ENCODE assay signal across 29 mouse cellular contexts in the genomic region with DNA sequence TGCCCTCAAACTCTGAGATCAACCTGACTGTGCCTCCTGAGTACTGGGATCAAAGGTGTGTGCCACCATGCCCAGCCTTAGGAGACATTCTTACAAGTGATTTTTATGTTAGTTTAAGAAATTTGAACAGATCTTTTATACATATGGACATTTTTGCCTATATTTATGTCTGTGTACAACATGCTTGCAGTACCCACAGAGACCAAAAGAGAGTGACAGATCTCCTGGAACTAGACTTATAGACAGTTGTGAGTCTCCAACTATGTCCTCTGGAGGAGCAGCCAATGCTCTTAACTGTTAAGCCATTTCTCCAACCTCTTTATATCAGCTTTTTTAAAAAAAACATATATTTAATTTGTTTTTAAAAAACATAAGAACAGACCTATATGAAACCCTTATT. TPM values are rescaled to one million over a fixed set of nuclear protein-coding genes. Genes with fewer than 3 reads are reported as not detected.
DNase-seq lines count a peak whose midpoint lies in the region; ATAC-seq and TF ChIP-seq lines count a peak whose summit lies in the region.
"Had no signal": no experiment of that assay in that cellular context is flagged by ENCODE, and none has a peak within 500 bp of the region (broad histone marks: within the 10 kb centered on the region; RNA-seq: fewer than 3 reads in every experiment).

No protein-coding gene starts in this region.

- H3K9ac ChIP-seq in hindbrain, postnatal 0 days (replicated peaks; ENCODE audit: low read length): no peak overlapping the region
- no peak overlapping the region for H3K9ac ChIP-seq in liver, postnatal 0 days (replicated peaks)
- H3K9ac ChIP-seq in CH12.LX (ENCODE audit: insufficient read depth, low read depth): no peak overlapping the region
- H3K9ac ChIP-seq: limb, embryonic 15.5 days; lung, embryonic 15.5 days; midbrain, embryonic 15.5 days; neural tube, embryonic 13.5 days; stomach, embryonic 15.5 days had no signal

- TF ChIP-seq CTCF in hindbrain, postnatal 0 days (IDR thresholded peaks at IDR 0.05; ENCODE audit: low read depth): peak; percentile 20; the same call in 1 of the 2 replicates
- TF ChIP-seq CTCF in liver, postnatal 0 days (IDR thresholded peaks at IDR 0.05; ENCODE audit: low read depth): peak; percentile 42
- peak in 1 of 2 experiments; percentile 54; a peak in 2 of 4 replicates for TF ChIP-seq CTCF in CH12.LX (conservative IDR thresholded peaks at IDR 0.05 in 1 of 2, IDR thresholded peaks at IDR 0.05 in 1 of 2; ENCODE audit: low read depth in 2 of 2, low read length in 2 of 2)

- H3K79me2 ChIP-seq in CH12.LX (replicated peaks; ENCODE audit: control insufficient read depth, extremely low read depth, insufficient read depth, poor library complexity, severe bottlenecking): no peaks in the 10 kb centered on the region

- no peaks in the 10 kb centered on the region for H3K27me3 ChIP-seq in hindbrain, postnatal 0 days (ENCODE audit: insufficient read depth, low read length)
- no peaks in the 10 kb centered on the region for H3K27me3 ChIP-seq in hindbrain, embryonic 10.5 days (ENCODE audit: insufficient read depth, poor library complexity, severe bottlenecking)
- no peaks in the 10 kb centered on the region for H3K27me3 ChIP-seq in liver, postnatal 0 days (ENCODE audit: insufficient read depth, low read length)
- H3K27me3 ChIP-seq in CH12.LX (replicated peaks): no peaks in the 10 kb centered on the region
- no peaks in the 10 kb centered on the region for H3K27me3 ChIP-seq in splenic B cell, adult 2 months (ENCODE audit: control insufficient read depth, insufficient read depth, low read length, poor library complexity, severe bottlenecking)
- H3K27me3 ChIP-seq: limb, embryonic 15.5 days; lung, embryonic 15.5 days; midbrain, embryonic 15.5 days; neural tube, embryonic 13.5 days; stomach, embryonic 15.5 days had no signal

- H3K27ac ChIP-seq in hindbrain, postnatal 0 days: no peak overlapping the region
- H3K27ac ChIP-seq in hindbrain, embryonic 10.5 days: no peak overlapping the region
- no peak overlapping the region for H3K27ac ChIP-seq in liver, postnatal 0 days (ENCODE audit: low read depth)
- no peak overlapping the region for H3K27ac ChIP-seq in CH12.LX (ENCODE audit: insufficient read depth, low read depth)
- H3K27ac ChIP-seq: forebrain, embryonic 10.5 days; limb, embryonic 15.5 days; lung, embryonic 15.5 days; midbrain, embryonic 15.5 days; neural tube, embryonic 13.5 days; stomach, embryonic 15.5 days had no signal

- no peaks in the 10 kb centered on the region for H3K9me3 ChIP-seq in hindbrain, postnatal 0 days (ENCODE audit: low read length)
- H3K9me3 ChIP-seq in hindbrain, embryonic 10.5 days: no peaks in the 10 kb centered on the region
- H3K9me3 ChIP-seq in liver, postnatal 0 days (ENCODE audit: low read length): no peaks in the 10 kb centered on the region
- H3K9me3 ChIP-seq in CH12.LX (replicated peaks; ENCODE audit: low read length): no peaks in the 10 kb centered on the region
- H3K9me3 ChIP-seq: forebrain, embryonic 10.5 days; G1E; limb, embryonic 15.5 days; lung, embryonic 15.5 days; midbrain, embryonic 15.5 days; neural tube, embryonic 13.5 days; stomach, embryonic 15.5 days had no signal

- no peak for TF ChIP-seq POLR2A in CH12.LX (IDR thresholded peaks at IDR 0.05; ENCODE audit: low read depth, low read length)

- DNase-seq in hindbrain, postnatal 0 days (ENCODE audit: low spot score): no peak
- no peak for DNase-seq in hindbrain, embryonic 10.5 days (ENCODE audit: low spot score)
- no peak for DNase-seq in liver, postnatal 0 days
- DNase-seq in liver (no peak), CH12.LX (ENCODE audit: extremely low read depth) (no peak)
- peak; percentile 35 for DNase-seq in splenic B cell, adult 2 months (ENCODE audit: low read depth, low spot score)
- DNase-seq in testis, postnatal 10 days (ENCODE audit: low spot score): no peak
- DNase-seq: adrenal gland, adult 8-10 months; cerebellum, adult 18-20 months; cerebellum, postnatal 14 days; gastrocnemius, postnatal 25 days; kidney, adult 2 months; kidney, postnatal 14 days; layer of hippocampus, postnatal 36 days; left cerebral cortex, postnatal 4 days; lung, postnatal 4 days; right cerebral cortex, postnatal 4 days; thymus, adult 2 months; thymus, postnatal 4 days had no signal

- H3K4me1 ChIP-seq in hindbrain, postnatal 0 days (ENCODE audit: insufficient read depth, low read length): no peaks in the 10 kb centered on the region
- no peaks in the 10 kb centered on the region for H3K4me1 ChIP-seq in hindbrain, embryonic 10.5 days (replicated peaks)
- no peaks in the 10 kb centered on the region for H3K4me1 ChIP-seq in liver, postnatal 0 days (ENCODE audit: insufficient read depth)
- no peaks in the 10 kb centered on the region; a peak in 1 of 4 replicates for H3K4me1 ChIP-seq in CH12.LX (ENCODE audit: control insufficient read depth in 1 of 2, insufficient read depth in 2 of 2)
- H3K4me1 ChIP-seq: forebrain, embryonic 10.5 days; limb, embryonic 15.5 days; lung, embryonic 15.5 days; midbrain, embryonic 15.5 days; neural tube, embryonic 13.5 days; stomach, embryonic 15.5 days had no signal

- no peak overlapping the region for H3K4me3 ChIP-seq in hindbrain, postnatal 0 days (ENCODE audit: low read length)
- H3K4me3 ChIP-seq in hindbrain, embryonic 10.5 days: no peak overlapping the region
- no peak overlapping the region for H3K4me3 ChIP-seq in liver, postnatal 0 days (ENCODE audit: low read depth, low read length)
- H3K4me3 ChIP-seq in CH12.LX (replicated peaks in 1 of 3; ENCODE audit: low read depth in 2 of 3, low read length in 2 of 3, poor library complexity in 1 of 3): no peak overlapping the region
- H3K4me3 ChIP-seq: forebrain, embryonic 10.5 days; limb, embryonic 15.5 days; lung, embryonic 15.5 days; midbrain, embryonic 15.5 days; myocyte; neural tube, embryonic 13.5 days; stomach, embryonic 15.5 days had no signal

- H3K36me3 ChIP-seq in hindbrain, postnatal 0 days (ENCODE audit: insufficient read depth, low read length): no peaks in the 10 kb centered on the region
- H3K36me3 ChIP-seq in hindbrain, embryonic 10.5 days: no peaks in the 10 kb centered on the region
- H3K36me3 ChIP-seq in liver, postnatal 0 days (replicated peaks; ENCODE audit: insufficient read depth, low read length): no peaks in the 10 kb centered on the region
- H3K36me3 ChIP-seq in CH12.LX (replicated peaks in 1 of 2; ENCODE audit: control insufficient read depth in 1 of 2, insufficient read depth in 1 of 2, low read length in 1 of 2): no peaks in the 10 kb centered on the region
- H3K36me3 ChIP-seq in splenic B cell, adult 2 months (ENCODE audit: control insufficient read depth, insufficient read depth, low read length, poor library complexity, severe bottlenecking): no peaks in the 10 kb centered on the region
- H3K36me3 ChIP-seq: forebrain, embryonic 10.5 days; G1E; limb, embryonic 15.5 days; lung, embryonic 15.5 days; midbrain, embryonic 15.5 days; neural tube, embryonic 13.5 days; stomach, embryonic 15.5 days had no signal

- H3K4me2 ChIP-seq in hindbrain, postnatal 0 days (ENCODE audit: low read depth, low read length): no peak overlapping the region
- H3K4me2 ChIP-seq in liver, postnatal 0 days (ENCODE audit: low read depth, low read length): no peak overlapping the region
- no peak overlapping the region for H3K4me2 ChIP-seq in CH12.LX (ENCODE audit: insufficient read depth, low read depth, poor library complexity, severe bottlenecking)
- H3K4me2 ChIP-seq: limb, embryonic 15.5 days; lung, embryonic 15.5 days; midbrain, embryonic 15.5 days; neural tube, embryonic 13.5 days; stomach, embryonic 15.5 days had no signal

- TF ChIP-seq EP300 in liver, postnatal 0 days (IDR thresholded peaks at IDR 0.05; ENCODE audit: low read depth): no peak
- no peak for TF ChIP-seq EP300 in CH12.LX (IDR thresholded peaks at IDR 0.05; ENCODE audit: low read length)

- TF ChIP-seq RAD21 in CH12.LX (IDR thresholded peaks at IDR 0.05; ENCODE audit: low read depth, low read length): peak; percentile 61

- in situ Hi-C loops in CH12.LX (cut with MboI; ENCODE audit: low pct_ligation_motif_present, low pct_unique_long_range_greater_than_20kb, low sequenced_read_pairs): loop anchor here (5.0 to 10.0 kb wide), 3 partner anchors 102 to 230 kb away; a partner anchor contains a TSS

- no peak for ATAC-seq in hindbrain, postnatal 0 days
- ATAC-seq in liver, postnatal 0 days: no peak
- ATAC-seq: midbrain, embryonic 15.5 days had no signal

- dilution Hi-C loops in CH12.LX (cut with MboI; ENCODE audit: extremely low pct_ligation_motif_present, extremely low pct_unique_long_range_greater_than_20kb, low sequenced_read_pairs): no loop called here

TF ChIP-seq in CH12.LX, 34 proteins besides CTCF, POLR2A, EP300 and RAD21:
- no peak for TF ChIP-seq USF1 (IDR thresholded peaks at IDR 0.05; ENCODE audit: low read depth, low read length)
- TF ChIP-seq SIN3A (IDR thresholded peaks at IDR 0.05; ENCODE audit: low read length): no peak
- TF ChIP-seq SMC3 (IDR thresholded peaks at IDR 0.05; ENCODE audit: low read depth, low read length): peak; percentile 39
TF ChIP-seq in CH12.LX: peak in this region for 1.

RNA-seq across cellular contexts. Expression of a gene that starts 51.4 kb away (rescaled TPM):
- total RNA-seq in hindbrain, postnatal 0 days (2014; rRNA removed): 0.16 and 3.0 TPM in 2 replicates
- polyA plus RNA-seq in hindbrain, postnatal 0 days (2015; fragmentation: Nextera tagmentation; extraction: Ambion mirVana): 0.71 and 0.79 TPM in 2 replicates
- polyA plus RNA-seq in hindbrain, embryonic 10.5 days (2016; fragmentation: Nextera tagmentation; extraction: Ambion mirVana): 0.09 and 0.10 TPM in 2 replicates
- 0.04 and 0.18 TPM in 2 replicates for polyA plus RNA-seq in liver, postnatal 0 days (2015; fragmentation: Nextera tagmentation; extraction: Ambion mirVana)
- total RNA-seq in CH12.LX (2012; rRNA removed): 0.08 and 0.17 TPM in 2 replicates
- total RNA-seq in CH12.LX (2014; rRNA removed): 0.39 and 0.47 TPM in 2 replicates
- 0.46 and 0.81 TPM in 2 replicates for polyA plus RNA-seq in CH12.LX (2012; ENCODE audit: insufficient read length, low read depth)
- total RNA-seq: G1E; megakaryocyte-erythroid progenitor cell, adult 5-6 weeks had no signal
- polyA plus RNA-seq: G1E had no signal

RNA-seq across cellular contexts. Expression of a gene that starts 52.9 kb away (rescaled TPM):
- total RNA-seq in hindbrain, postnatal 0 days (2014; rRNA removed): 10.5 and 13.8 TPM in 2 replicates
- 14.7 and 15.4 TPM in 2 replicates for polyA plus RNA-seq in hindbrain, postnatal 0 days (2015; fragmentation: Nextera tagmentation; extraction: Ambion mirVana)
- polyA plus RNA-seq in hindbrain, embryonic 10.5 days (2016; fragmentation: Nextera tagmentation; extraction: Ambion mirVana): 0.16 and 0.41 TPM in 2 replicates
- 0.08 and 0.61 TPM in 2 replicates for polyA plus RNA-seq in liver, postnatal 0 days (2015; fragmentation: Nextera tagmentation; extraction: Ambion mirVana)
- total RNA-seq in CH12.LX (2012; rRNA removed): not detected in 2 replicates
- total RNA-seq in CH12.LX (2014; rRNA removed): not detected in 2 replicates
- polyA plus RNA-seq in CH12.LX (2012; ENCODE audit: insufficient read length, low read depth): not detected in 2 replicates
- total RNA-seq: adrenal gland, adult 8-10 months; G1E; gastrocnemius, postnatal 25 days; megakaryocyte-erythroid progenitor cell, adult 5-6 weeks had no signal
- polyA plus RNA-seq: G1E; heart, embryonic 16.5 days; limb, embryonic 15.5 days; lung, embryonic 15.5 days; myocyte had no signal
